Mouse (Mus musculus) ES-E14 (cell line): ENCODE results near the gene Itgb3.

Experiments
- CHD2 ChIP-seq: IDR thresholded peaks from 2 replicates; pipeline ENCODE4 v1.6.1; 2014; ENCODE audit warnings: mild to moderate bottlenecking, low read depth, low read length, inconsistent platforms
- HCFC1 ChIP-seq: IDR thresholded peaks from 2 replicates; pipeline ENCODE4 v1.6.1; 2012; ENCODE audit warnings: low read length, inconsistent platforms, borderline replicate concordance; ENCODE audit not compliant: insufficient read depth
- MAFK ChIP-seq: IDR thresholded peaks from 2 replicates; pipeline ENCODE4 v1.6.1; 2014; ENCODE audit warnings: mild to moderate bottlenecking, low read depth, low read length, inconsistent platforms; ENCODE audit not compliant: insufficient read depth
- ZC3H11A ChIP-seq: IDR thresholded peaks from 2 replicates; pipeline ENCODE4 v1.6.1; 2012; ENCODE audit warnings: low read depth, mild to moderate bottlenecking, inconsistent platforms, low read length, borderline replicate concordance

GRCm38 (mm10) chr11:104587904-104588303 lies 19.9 kb upstream of the Itgb3 start:
- no peak for TF ChIP-seq CHD2
- no peak for TF ChIP-seq ZC3H11A
- no peak for TF ChIP-seq MAFK
- TF ChIP-seq HCFC1: no peak
